Mouse (Mus musculus): Measurements from ENCODE around the gene Spz1.

The Spz1 gene

DNA sequence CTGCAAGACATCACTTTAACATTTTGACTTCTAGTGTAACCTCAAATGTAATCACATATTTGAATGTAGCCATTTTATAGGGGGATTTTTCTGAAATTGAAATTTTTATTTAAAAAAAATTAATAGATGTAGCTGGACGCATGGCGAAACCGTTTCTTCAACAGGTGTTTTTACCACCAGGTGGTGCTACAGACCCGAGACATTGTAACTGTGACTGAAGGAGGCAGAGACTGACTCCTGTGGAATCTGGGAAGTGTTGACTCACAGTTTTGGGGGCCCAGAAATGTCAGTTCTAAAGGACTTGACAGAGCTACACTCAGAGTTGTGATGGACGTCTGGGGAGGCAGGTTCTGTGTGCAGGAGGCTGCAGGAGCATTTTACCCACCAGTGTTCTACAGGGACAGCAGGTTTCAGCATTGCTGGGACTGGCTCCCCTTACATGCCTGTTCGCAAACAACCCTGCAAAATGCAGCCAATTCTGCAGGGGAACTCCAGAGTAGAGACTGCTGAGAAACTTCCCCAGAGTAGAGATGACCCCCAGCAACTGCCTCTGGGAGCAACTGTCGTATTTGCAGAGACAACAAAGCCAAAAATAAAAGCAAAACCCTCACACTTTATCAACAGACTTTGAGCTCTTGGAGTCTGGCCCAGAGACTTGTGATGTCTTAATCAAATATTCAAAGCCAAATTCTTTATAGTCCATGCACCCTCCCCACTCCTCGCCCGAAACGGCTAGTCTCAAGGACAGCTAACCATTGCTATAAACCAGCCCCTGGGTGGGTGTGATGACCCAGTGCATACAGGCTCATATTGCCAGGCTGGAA lies 4.5 kb upstream of the Spz1 start:
- peak; percentile 71 to 78 for DNase-seq (ENCODE audit: low spot score in 2 of 2)

- no peak for DNase-seq (ENCODE audit: low spot score in 2 of 2)
Measured at GRCm38 (mm10) chr13:92578210-92578609, 2.2 kb upstream of the Spz1 start.

DNA sequence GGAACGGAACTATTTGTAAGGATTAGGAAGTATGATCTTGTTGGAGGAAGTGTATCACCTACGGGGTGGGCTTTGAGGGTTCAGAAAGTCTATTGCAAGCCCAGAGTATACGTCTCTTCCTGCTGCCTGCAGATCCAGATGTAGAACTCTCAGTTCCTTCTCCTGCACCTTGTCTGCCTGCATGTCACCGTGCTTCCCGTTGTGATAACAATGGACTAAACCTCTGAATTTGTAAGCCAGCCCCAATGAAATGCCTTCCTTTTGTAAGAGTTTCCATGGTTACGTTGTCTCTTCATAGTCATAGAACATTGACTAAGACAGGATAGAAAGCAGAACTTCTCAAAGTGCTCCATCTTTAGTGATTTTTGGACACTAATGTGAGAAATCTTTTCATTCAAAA lies 716 bp upstream of the Spz1 start:
- DNase-seq (ENCODE audit: low spot score in 2 of 2), result no peak

- no peak for DNase-seq (ENCODE audit: low spot score in 2 of 2)
Measured at GRCm38 (mm10) chr13:92559429-92559828, 16.5 kb downstream of the Spz1 start.

GRCm38 (mm10) chr13:92557229-92557628 lies 18.7 kb downstream of the Spz1 start:
- no peak for DNase-seq (ENCODE audit: low spot score in 2 of 2)

GRCm38 (mm10) chr13:92556458-92557126 lies 19.4 kb downstream of the Spz1 start:
- DNase-seq (ENCODE audit: low spot score in 2 of 2), result no peak

- DNase-seq (ENCODE audit: low spot score in 2 of 2), result no peak
Measured at GRCm38 (mm10) chr13:92547093-92547492, 28.9 kb downstream of the Spz1 start.

- no peak for DNase-seq (ENCODE audit: low spot score in 2 of 2)
Measured at GRCm38 (mm10) chr13:92540997-92541396, 35.0 kb downstream of the Spz1 start.

DNA sequence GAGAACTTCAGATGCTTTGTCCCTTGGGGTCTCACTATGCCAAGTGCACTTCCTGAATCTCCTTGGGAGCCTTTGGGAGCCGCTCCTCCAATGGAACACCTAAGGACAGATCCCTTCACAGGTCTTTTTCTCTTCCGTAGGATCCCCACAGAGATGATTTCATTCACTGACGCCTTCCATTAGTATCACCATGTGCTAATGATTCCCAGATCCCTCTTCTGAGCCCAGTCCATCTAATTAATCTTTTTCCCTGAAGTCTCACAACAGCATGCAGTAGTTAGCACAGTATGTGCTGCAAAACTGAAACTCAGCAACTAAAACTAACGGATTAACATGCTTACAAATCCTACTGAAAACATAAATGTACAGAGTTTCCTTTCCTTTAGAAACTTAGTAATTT lies 36.8 kb downstream of the Spz1 start:
- DNase-seq (ENCODE audit: low spot score in 2 of 2), result no peak

DNA sequence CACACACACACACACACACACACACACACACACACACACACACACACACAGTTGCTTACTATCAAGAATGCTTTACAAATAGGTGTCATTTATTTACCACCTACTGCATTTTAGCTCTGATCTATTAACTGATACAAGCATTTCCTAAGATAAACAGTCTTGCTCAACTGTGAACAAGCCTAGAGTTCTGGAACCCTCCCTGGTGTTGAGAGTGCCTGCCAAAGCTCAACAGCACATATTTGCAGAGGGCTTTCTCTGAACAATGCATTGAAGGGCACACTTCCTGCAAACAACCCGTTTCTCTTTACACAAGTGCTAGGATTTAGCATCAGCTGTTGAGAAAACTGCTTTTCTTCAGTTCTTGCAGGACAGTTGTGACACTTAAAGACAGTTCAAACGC lies 42.2 kb downstream of the Spz1 start:
- no peak for DNase-seq (ENCODE audit: low spot score in 2 of 2)

- DNase-seq (ENCODE audit: low spot score in 2 of 2), result no peak
Measured at GRCm38 (mm10) chr13:92532216-92532615, 43.8 kb downstream of the Spz1 start.

DNA sequence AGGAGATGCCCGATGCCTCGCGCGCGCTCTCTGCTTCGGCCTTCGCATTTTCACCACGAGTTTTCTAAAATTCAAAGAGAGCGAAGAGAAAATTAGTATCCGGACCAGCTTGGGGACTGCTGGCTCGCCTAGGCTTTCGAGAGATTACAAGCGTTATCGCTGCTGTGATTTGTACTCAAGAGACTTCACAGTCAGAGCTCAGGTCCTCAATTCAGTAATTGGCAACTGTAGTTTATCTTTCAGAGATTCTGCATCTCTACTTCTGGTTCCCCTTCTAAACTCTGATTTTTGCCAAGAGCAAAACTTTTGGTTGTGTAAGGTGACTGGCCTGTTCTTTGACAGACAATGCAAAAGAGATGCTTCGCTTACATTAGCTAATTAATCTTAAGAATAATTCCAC lies 44.7 kb downstream of the Spz1 start:
- no peak for DNase-seq (ENCODE audit: low spot score in 2 of 2)

DNA sequence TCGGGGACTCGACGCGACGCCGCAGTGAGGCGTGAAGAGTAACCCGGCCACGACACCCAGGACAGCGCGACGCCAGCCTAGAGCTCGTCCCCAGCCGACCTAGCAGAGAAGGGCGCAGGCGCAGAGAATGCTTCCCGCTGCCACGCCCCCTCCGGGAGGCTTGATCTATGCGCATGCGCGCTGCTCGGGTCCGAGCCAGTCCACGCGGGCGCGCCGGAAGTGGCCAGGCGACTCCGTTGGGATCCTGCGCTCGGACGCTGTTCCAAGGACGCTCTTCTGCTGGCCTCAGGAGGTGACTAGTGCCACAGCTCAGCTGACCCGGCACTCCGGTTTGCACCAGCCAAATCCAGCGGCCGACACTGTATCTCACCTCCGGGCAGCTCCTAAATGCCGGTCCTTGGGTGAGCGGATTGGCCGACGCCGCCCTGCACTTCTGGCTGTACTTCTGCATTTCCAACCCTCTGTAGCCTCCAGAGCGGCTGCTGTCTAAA lies 45.2 kb downstream of the Spz1 start, which contains the start of gene Zfyve16:
Gene Zfyve16 (minus strand): TSS at position 148 of the 491 bp plus-strand sequence.
- DNase-seq (ENCODE audit: low spot score in 2 of 2), result peak; percentile 97 to 98

DNA sequence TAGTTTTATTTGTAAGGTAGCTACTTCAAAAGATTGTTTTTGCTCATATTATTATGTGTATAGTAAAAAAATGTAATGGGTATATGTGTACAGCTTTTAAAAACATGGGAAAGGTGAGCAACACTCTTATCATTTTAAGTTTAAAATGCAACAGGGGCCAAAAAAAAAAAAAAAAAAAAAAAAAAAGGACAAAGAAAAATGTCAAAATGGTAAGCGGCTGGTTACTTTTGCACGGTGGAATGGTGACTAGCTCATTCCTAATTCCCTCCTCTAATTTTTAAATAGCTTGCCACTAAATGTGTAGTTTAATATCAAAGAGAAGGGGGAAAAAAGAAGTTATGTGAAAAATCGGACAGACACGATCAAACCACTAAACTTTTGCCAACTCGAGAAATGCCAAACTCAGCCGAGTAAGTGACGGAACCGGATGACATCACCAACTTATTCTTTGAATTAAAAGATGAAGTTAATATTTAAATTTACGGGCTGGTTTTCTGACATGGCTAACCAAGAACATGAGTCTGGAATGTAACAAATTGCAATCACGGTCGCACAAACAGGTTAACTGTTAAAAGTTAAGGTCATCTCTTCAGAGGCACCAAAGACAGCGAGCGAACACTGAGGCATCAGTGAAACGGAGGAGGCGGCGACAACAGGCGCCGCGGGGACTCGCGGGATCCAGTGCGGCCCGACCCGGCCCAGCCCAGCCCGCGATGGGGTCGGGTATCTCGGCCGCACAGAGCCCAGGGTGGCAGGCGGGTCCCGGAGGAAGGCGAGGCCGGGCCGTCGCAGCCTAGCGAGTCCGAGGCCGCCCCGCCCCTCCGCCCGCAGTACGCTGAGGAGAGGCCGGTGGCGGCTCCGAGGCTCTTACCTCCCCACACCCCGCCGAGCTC lies 45.9 kb downstream of the Spz1 start:
- DNase-seq (ENCODE audit: low spot score in 2 of 2), result peak in 1 of 2 experiments; percentile 9
